Mouse (Mus musculus): ENCODE results near the gene Stxbp3.
"Not testable (repeated sequence)": the region's sequence is repeated elsewhere in the genome, so short reads cannot be mapped to it uniquely, and the experiment has no call there.

Stxbp3 gene

GRCm38 (mm10) chr3:108857714-108858113 lies 17.4 kb upstream of the Stxbp3 start:
- in situ Hi-C loops (cut with MboI; ENCODE audit: low sequenced_read_pairs) = loop anchor here (10.0 kb wide), 1 partner anchor 47 kb away; no protein-coding TSS in a partner anchor

- in situ Hi-C loops (cut with MboI; ENCODE audit: low sequenced_read_pairs) = loop anchor here (10.0 kb wide), 1 partner anchor 48 kb away; no protein-coding TSS in a partner anchor
These were observed 16.8 kb upstream of the Stxbp3 start for GRCm38 (mm10) chr3:108857124-108857470.

GRCm38 (mm10) chr3:108856386-108857123 lies 16.2 kb upstream of the Stxbp3 start:
- in situ Hi-C loops (cut with MboI; ENCODE audit: low sequenced_read_pairs) = loop anchor here (10.0 kb wide), 1 partner anchor 48 kb away; no protein-coding TSS in a partner anchor

GRCm38 (mm10) chr3:108855864-108856263 lies 15.5 kb upstream of the Stxbp3 start:
- in situ Hi-C loops (cut with MboI; ENCODE audit: low sequenced_read_pairs) = loop anchor here (10.0 kb wide), 1 partner anchor 49 kb away; no protein-coding TSS in a partner anchor

GRCm38 (mm10) chr3:108855371-108855770 lies 15.0 kb upstream of the Stxbp3 start:
- in situ Hi-C loops (cut with MboI; ENCODE audit: low sequenced_read_pairs) = loop anchor here (10.0 kb wide), 1 partner anchor 49 kb away; no protein-coding TSS in a partner anchor

GRCm38 (mm10) chr3:108853266-108853665 lies 12.9 kb upstream of the Stxbp3 start:
- in situ Hi-C loops (cut with MboI; ENCODE audit: low sequenced_read_pairs) = loop anchor here (10.0 kb wide), 1 partner anchor 52 kb away; no protein-coding TSS in a partner anchor

GRCm38 (mm10) chr3:108851996-108852697 lies 11.8 kb upstream of the Stxbp3 start:
- in situ Hi-C loops (cut with MboI; ENCODE audit: low sequenced_read_pairs) = loop anchor here (10.0 kb wide), 1 partner anchor 53 kb away; no protein-coding TSS in a partner anchor

GRCm38 (mm10) chr3:108851554-108851953 lies 11.2 kb upstream of the Stxbp3 start:
- in situ Hi-C loops (cut with MboI; ENCODE audit: low sequenced_read_pairs) = loop anchor here (10.0 kb wide), 1 partner anchor 53 kb away; no protein-coding TSS in a partner anchor

GRCm38 (mm10) chr3:108851075-108851474 lies 10.7 kb upstream of the Stxbp3 start:
- in situ Hi-C loops (cut with MboI; ENCODE audit: low sequenced_read_pairs) = loop anchor here (10.0 kb wide), 1 partner anchor 54 kb away; no protein-coding TSS in a partner anchor

- in situ Hi-C loops (cut with MboI; ENCODE audit: low sequenced_read_pairs) = loop anchor here (10.0 kb wide), 1 partner anchor 54 kb away; no protein-coding TSS in a partner anchor
These were observed 10.2 kb upstream of the Stxbp3 start for GRCm38 (mm10) chr3:108850506-108850905.

- in situ Hi-C loops (cut with MboI; ENCODE audit: low sequenced_read_pairs) = no loop called here
These were observed 6.3 kb upstream of the Stxbp3 start for GRCm38 (mm10) chr3:108846616-108847015.

GRCm38 (mm10) chr3:108844521-108844920 lies 4.2 kb upstream of the Stxbp3 start:
- in situ Hi-C loops (cut with MboI; ENCODE audit: low sequenced_read_pairs) = no loop called here

- in situ Hi-C loops (cut with MboI; ENCODE audit: low sequenced_read_pairs) = no loop called here
These were observed 3.7 kb upstream of the Stxbp3 start for GRCm38 (mm10) chr3:108844026-108844425.

GRCm38 (mm10) chr3:108840716-108841054 lies 359 bp upstream of the Stxbp3 start:
- in situ Hi-C loops (cut with MboI; ENCODE audit: low sequenced_read_pairs) = no loop called here

GRCm38 (mm10) chr3:108839647-108839999 lies 703 bp downstream of the Stxbp3 start:
- in situ Hi-C loops (cut with MboI; ENCODE audit: low sequenced_read_pairs) = no loop called here

GRCm38 (mm10) chr3:108838980-108839379 lies 1.3 kb downstream of the Stxbp3 start:
- in situ Hi-C loops (cut with MboI; ENCODE audit: low sequenced_read_pairs) = no loop called here

GRCm38 (mm10) chr3:108836931-108837330 lies 3.4 kb downstream of the Stxbp3 start:
- in situ Hi-C loops (cut with MboI; ENCODE audit: low sequenced_read_pairs) = no loop called here

GRCm38 (mm10) chr3:108833717-108834116 lies 6.6 kb downstream of the Stxbp3 start:
- in situ Hi-C loops (cut with MboI; ENCODE audit: low sequenced_read_pairs) = not testable (repeated sequence)

GRCm38 (mm10) chr3:108831750-108832149 lies 8.6 kb downstream of the Stxbp3 start:
- in situ Hi-C loops (cut with MboI; ENCODE audit: low sequenced_read_pairs) = no loop called here

GRCm38 (mm10) chr3:108830493-108830892 lies 9.8 kb downstream of the Stxbp3 start:
- in situ Hi-C loops (cut with MboI; ENCODE audit: low sequenced_read_pairs) = no loop called here

- in situ Hi-C loops (cut with MboI; ENCODE audit: low sequenced_read_pairs) = no loop called here
These were observed 24.7 kb downstream of the Stxbp3 start for GRCm38 (mm10) chr3:108815631-108816030.
